Comparison of ENCODE assay signal across 11 mouse cellular contexts in the genomic region with DNA sequence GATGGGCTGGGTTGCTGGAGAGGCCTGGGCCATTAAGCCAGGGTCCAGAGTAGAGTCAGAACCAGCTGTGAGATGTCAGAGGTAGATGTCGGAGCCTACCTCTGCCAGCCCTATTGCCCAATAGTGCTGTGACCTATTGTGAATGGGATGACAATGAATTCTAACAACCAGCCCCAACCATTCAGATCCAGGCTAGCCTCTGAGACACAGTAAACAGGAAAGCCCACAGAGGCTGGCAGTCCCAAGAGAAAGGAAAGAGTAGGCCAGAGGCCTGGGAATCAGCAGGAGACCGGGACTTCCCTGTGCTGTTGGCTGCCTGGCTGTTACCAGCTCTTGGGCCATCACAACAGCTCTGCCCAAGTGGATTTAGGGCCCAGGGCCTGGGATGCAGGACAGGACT. TPM values are rescaled to one million over a fixed set of nuclear protein-coding genes. Genes with fewer than 3 reads are reported as not detected.
DNase-seq lines count a peak whose midpoint lies in the region; ATAC-seq and TF ChIP-seq lines count a peak whose summit lies in the region.
"Had no signal": no experiment of that assay in that cellular context is flagged by ENCODE, and none has a peak within 500 bp of the region (broad histone marks: within the 10 kb centered on the region; RNA-seq: fewer than 3 reads in every experiment).

No protein-coding gene starts in this region.

- H3K9ac ChIP-seq in heart, adult 2 months (ENCODE audit: low read depth, low read length): no peak overlapping the region
- no peak overlapping the region for H3K9ac ChIP-seq in midbrain, embryonic 15.5 days
- no peak overlapping the region for H3K9ac ChIP-seq in midbrain, embryonic 13.5 days (replicated peaks)
- H3K9ac ChIP-seq in stomach, embryonic 16.5 days (ENCODE audit: low read length): no peak overlapping the region

- no peaks in the 10 kb centered on the region for H3K27me3 ChIP-seq in heart, adult 2 months (ENCODE audit: control insufficient read depth, insufficient read depth, low read length)
- H3K27me3 ChIP-seq in midbrain, embryonic 15.5 days (replicated peaks): no peaks in the 10 kb centered on the region
- no peaks in the 10 kb centered on the region for H3K27me3 ChIP-seq in midbrain, embryonic 13.5 days
- no peaks in the 10 kb centered on the region for H3K27me3 ChIP-seq in limb, embryonic 10.5 days (ENCODE audit: low read depth, poor library complexity, severe bottlenecking)
- no peaks in the 10 kb centered on the region for H3K27me3 ChIP-seq in stomach, embryonic 16.5 days (ENCODE audit: control insufficient read depth, insufficient read depth, low read length)
- no peaks in the 10 kb centered on the region for H3K27me3 ChIP-seq in cerebellum, adult 2 months (ENCODE audit: control insufficient read depth, insufficient read depth, low read length)

- TF ChIP-seq POLR2A in heart, adult 2 months (IDR thresholded peaks at IDR 0.05; ENCODE audit: insufficient read depth, low read depth, low read length): no peak
- no peak for TF ChIP-seq POLR2A in cerebellum, adult 2 months (IDR thresholded peaks at IDR 0.05; ENCODE audit: borderline replicate concordance, insufficient read depth, low read length)

- no peaks in the 10 kb centered on the region for H3K9me3 ChIP-seq in midbrain, embryonic 15.5 days
- H3K9me3 ChIP-seq in midbrain, embryonic 13.5 days: no peaks in the 10 kb centered on the region
- no peaks in the 10 kb centered on the region for H3K9me3 ChIP-seq in limb, embryonic 10.5 days (replicated peaks)
- no peaks in the 10 kb centered on the region for H3K9me3 ChIP-seq in stomach, embryonic 16.5 days (replicated peaks; ENCODE audit: control insufficient read depth, low read length)

- no peak for ATAC-seq in midbrain, embryonic 15.5 days (replicated peaks)
- ATAC-seq in midbrain, embryonic 13.5 days: no peak
- ATAC-seq in stomach, embryonic 16.5 days (ENCODE audit: insufficient read depth, low FRiP score): no peak
- ATAC-seq: forebrain, embryonic 16.5 days had no signal

- no peak overlapping the region for H3K4me3 ChIP-seq in heart, adult 2 months
- no peak overlapping the region for H3K4me3 ChIP-seq in midbrain, embryonic 15.5 days
- H3K4me3 ChIP-seq in midbrain, embryonic 13.5 days (replicated peaks): no peak overlapping the region
- no peak overlapping the region for H3K4me3 ChIP-seq in limb, embryonic 10.5 days
- H3K4me3 ChIP-seq in stomach, embryonic 16.5 days (replicated peaks; ENCODE audit: low read length): no peak overlapping the region
- H3K4me3 ChIP-seq in cerebellum, adult 2 months (replicated peaks; ENCODE audit: insufficient read depth, low read depth, low read length): no peak overlapping the region

- 0 out of 2 replicates have a peak, but pooled peaks have one; percentile 27 for TF ChIP-seq EP300 in heart, adult 2 months (IDR thresholded peaks at IDR 0.05; ENCODE audit: insufficient read depth, low read depth, low read length)

- WGBS in heart, adult 2 months: 55% methylated on average over 2 of the region's 2 CpGs
- WGBS in midbrain, embryonic 15.5 days: 79% methylated on average over 2 of the region's 2 CpGs
- WGBS in midbrain, embryonic 13.5 days: 85% methylated on average over 2 of the region's 2 CpGs
- WGBS in limb, embryonic 10.5 days: 90% methylated on average over 2 of the region's 2 CpGs
- WGBS in stomach, embryonic 16.5 days: 60% methylated on average over 2 of the region's 2 CpGs
- WGBS in cerebellum, adult 2 months: 85% methylated on average over 2 of the region's 2 CpGs

- H3K36me3 ChIP-seq in heart, adult 2 months (ENCODE audit: control insufficient read depth, insufficient read depth, low read length): no peaks in the 10 kb centered on the region
- no peaks in the 10 kb centered on the region for H3K36me3 ChIP-seq in midbrain, embryonic 15.5 days (replicated peaks)
- no peaks in the 10 kb centered on the region for H3K36me3 ChIP-seq in midbrain, embryonic 13.5 days
- no peaks in the 10 kb centered on the region for H3K36me3 ChIP-seq in limb, embryonic 10.5 days
- no peaks in the 10 kb centered on the region for H3K36me3 ChIP-seq in stomach, embryonic 16.5 days (ENCODE audit: control insufficient read depth, insufficient read depth, low read length)

- no peaks in the 10 kb centered on the region for H3K79me2 ChIP-seq in heart, adult 2 months (replicated peaks; ENCODE audit: control insufficient read depth, insufficient read depth, low read length)

- intact Hi-C loops in heart, adult 2 months (cut with DNase I): no loop called here

- H3K4me2 ChIP-seq in midbrain, embryonic 15.5 days: no peak overlapping the region
- no peak overlapping the region for H3K4me2 ChIP-seq in midbrain, embryonic 13.5 days (replicated peaks)
- no peak overlapping the region for H3K4me2 ChIP-seq in stomach, embryonic 16.5 days (ENCODE audit: low read depth, low read length)

- H3K4me1 ChIP-seq in heart, adult 2 months (ENCODE audit: control insufficient read depth, insufficient read depth, low read length): peaks cover 19% of the 10 kb centered on the region
- no peaks in the 10 kb centered on the region for H3K4me1 ChIP-seq in midbrain, embryonic 15.5 days
- peaks cover 13% of the 10 kb centered on the region for H3K4me1 ChIP-seq in midbrain, embryonic 13.5 days (replicated peaks)
- peaks cover 36% of the 10 kb centered on the region for H3K4me1 ChIP-seq in limb, embryonic 10.5 days
- H3K4me1 ChIP-seq in stomach, embryonic 16.5 days (ENCODE audit: control insufficient read depth, insufficient read depth, low read length): peaks cover 27% of the 10 kb centered on the region
- peaks cover 4% of the 10 kb centered on the region; the same call in 1 of the 2 replicates for H3K4me1 ChIP-seq in cerebellum, adult 2 months (ENCODE audit: control insufficient read depth, insufficient read depth, low read length)

- H3K27ac ChIP-seq in heart, adult 2 months: peak overlapping the region; percentile 86
- H3K27ac ChIP-seq in midbrain, embryonic 15.5 days: 0 out of 2 replicates have a peak overlapping the region, but pooled peaks have one; percentile 12
- H3K27ac ChIP-seq in midbrain, embryonic 13.5 days: no peak overlapping the region
- H3K27ac ChIP-seq in limb, embryonic 10.5 days: peak overlapping the region; percentile 77
- H3K27ac ChIP-seq in stomach, embryonic 16.5 days (ENCODE audit: low read length): peak overlapping the region; percentile 68; the same call in 1 of the 2 replicates
- H3K27ac ChIP-seq in cerebellum, adult 2 months (ENCODE audit: insufficient read depth, low read length): no peak overlapping the region

- TF ChIP-seq CTCF in heart, adult 2 months (IDR thresholded peaks at IDR 0.05): no peak
- TF ChIP-seq CTCF in cerebellum, adult 2 months (IDR thresholded peaks at IDR 0.05; ENCODE audit: borderline replicate concordance, insufficient read depth, low read depth, low read length): no peak

- DNase-seq in heart, adult 2 months: peak; percentile 66 to 70
- DNase-seq in heart, postnatal 4 days: no peak
- no peak for DNase-seq in limb, embryonic 10.5 days (ENCODE audit: low spot score)
- no peak for DNase-seq in cerebellum, adult 2 months
- no peak for DNase-seq in urinary bladder, postnatal 4 days (ENCODE audit: low spot score in 2 of 2)
- DNase-seq: adrenal gland, adult 2 months; B cell, adult 2 months had no signal

RNA-seq across cellular contexts. Expression of gene Notch1, which starts 1.1 kb away (rescaled TPM):
- 10 to 100 TPM; 31.6 to 32.4 TPM for total RNA-seq in heart, adult 2 months (2021)
- 22.0 and 23.2 TPM in 2 replicates for polyA plus RNA-seq in heart, adult 2 months (2012; rRNA removed)
- total RNA-seq in heart, postnatal 4 days (2021): 10 to 100 TPM; 55.3 to 62.3 TPM
- polyA plus RNA-seq in midbrain, embryonic 15.5 days (2015; fragmentation: Nextera tagmentation; extraction: Ambion mirVana): 15.6 and 17.6 TPM in 2 replicates
- 21.4 and 27.9 TPM in 2 replicates for polyA plus RNA-seq in midbrain, embryonic 13.5 days (2015; fragmentation: Nextera tagmentation; extraction: Ambion mirVana)
- polyA plus RNA-seq in limb, embryonic 10.5 days (2016; fragmentation: Nextera tagmentation; extraction: Ambion mirVana): 8.5 and 11.8 TPM in 2 replicates
- polyA plus RNA-seq in stomach, embryonic 16.5 days (2015; fragmentation: Nextera tagmentation; extraction: Ambion mirVana): 14.1 and 15.4 TPM in 2 replicates
- 10.5 and 11.6 TPM in 2 replicates for polyA plus RNA-seq in cerebellum, adult 2 months (2012; rRNA removed)

Comparison
In these comparisons a context has a peak if more than half of its experiments do, and no peak if none do; other contexts are left out.
1. DNase-seq: peak in heart, adult 2 months (2 of 2); none in heart, postnatal 4 days (single experiment), limb, embryonic 10.5 days (single experiment), cerebellum, adult 2 months (0 of 2) and urinary bladder, postnatal 4 days (0 of 2).
2. H3K27ac ChIP-seq: peak in heart, adult 2 months (single experiment), midbrain, embryonic 15.5 days (single experiment), limb, embryonic 10.5 days (single experiment) and stomach, embryonic 16.5 days (single experiment); none in midbrain, embryonic 13.5 days (single experiment) and cerebellum, adult 2 months (single experiment).